Mouse (Mus musculus) hindbrain, embryonic 13.5 days (tissue): ENCODE results near the gene Six5. TPM values are rescaled to one million over a fixed set of nuclear protein-coding genes. Genes with fewer than 3 reads are reported as not detected.
"Not testable (repeated sequence)": the region's sequence is repeated elsewhere in the genome, so short reads cannot be mapped to it uniquely, and the experiment has no call there.

ENCODE experiments used
- ATAC-seq: fragments of 200-750 bp; cut with Nextera tagmentation; 2 replicates; pipeline ENCODE4 v1.8.0; 2017; ENCODE audit warnings: moderate TSS enrichment; ENCODE audit not compliant: low FRiP score
- H3K27ac ChIP-seq: fragments of 300-500 bp; sonication (generic); 2 replicates; pipeline ENCODE4 v1.5.1; 2015; ENCODE audit warnings: inconsistent platforms, mild to moderate bottlenecking, moderate library complexity
- H3K27me3 ChIP-seq: fragments of 300-500 bp; sonication (generic); 2 replicates; pipeline ENCODE4 v1.6.1; 2015; ENCODE audit warnings: mild to moderate bottlenecking, inconsistent platforms
- H3K36me3 ChIP-seq: fragments of 300-500 bp; sonication (generic); 2 replicates; pipeline ENCODE4 v1.6.1; 2015; ENCODE audit warnings: mild to moderate bottlenecking, inconsistent platforms
- H3K4me1 ChIP-seq: fragments of 300-500 bp; sonication (generic); replicated peaks from 2 replicates; pipeline ENCODE4 v1.6.1; 2015; ENCODE audit warnings: inconsistent platforms
- H3K4me2 ChIP-seq: fragments of 300-500 bp; sonication (generic); 2 replicates; pipeline ENCODE4 v1.6.1; 2015; ENCODE audit warnings: inconsistent platforms, mild to moderate bottlenecking, moderate library complexity
- H3K4me3 ChIP-seq: fragments of 300-500 bp; sonication (generic); 2 replicates; pipeline ENCODE4 v1.5.1; 2015; ENCODE audit warnings: mild to moderate bottlenecking, inconsistent platforms
- H3K9ac ChIP-seq: fragments of 300-500 bp; sonication (generic); 2 replicates; pipeline ENCODE4 v1.6.1; 2015; ENCODE audit warnings: mild to moderate bottlenecking, inconsistent platforms
- H3K9me3 ChIP-seq: fragments of 300-500 bp; sonication (generic); 2 replicates; pipeline ENCODE4 v1.6.1; 2016; ENCODE audit warnings: inconsistent platforms
- WGBS: fragments of 180-500 bp; shearing (Covaris S2); methylation state at CpG from one replicate; pipeline ENCODE4 v1.1.7; 2015; 5-methylcytosine and 5-hydroxymethylcytosine counted together
- polyA plus RNA-seq: library from polyadenylated mRNA; unstranded; fragments of >200 nt; fragmentation: Nextera tagmentation; extraction: Ambion mirVana; gene quantifications from 2 replicates; pipeline ENCODE4 v1.2.1, GENCODE M21; 2015

The Six5 gene
- polyA plus RNA-seq, 1 experiment from 2014 or later, result 2.8 TPM

GRCm38 (mm10) chr7:19057405-19057804 lies 37.0 kb upstream of the Six5 start:
- 91% methylated on average over 10 of the region's 10 CpGs for WGBS

GRCm38 (mm10) chr7:19065896-19066295 lies 28.5 kb upstream of the Six5 start:
- H3K4me3 ChIP-seq, result 0 out of 2 replicates have a peak overlapping the region, but pooled peaks have one; percentile 7
- 0 out of 2 replicates have a peak overlapping the region, but pooled peaks have one; percentile 20 for H3K9ac ChIP-seq
- H3K4me1 ChIP-seq, result no peaks in the 10 kb centered on the region
- no peaks in the 10 kb centered on the region for H3K9me3 ChIP-seq
- no peak for ATAC-seq
- peak overlapping the region; percentile 30 for H3K4me2 ChIP-seq
- H3K27ac ChIP-seq, result no peak overlapping the region
- H3K36me3 ChIP-seq, result no peaks in the 10 kb centered on the region
- peaks cover 41% of the 10 kb centered on the region for H3K27me3 ChIP-seq
- WGBS, result 44% methylated on average over 13 of the region's 13 CpGs

More at GRCm38 (mm10) chr7:19057405-19057804, 37.0 kb upstream of the Six5 start:
- Histone ChIP-seq H3K4me3 (no peak overlapping the region), H3K9me3 (no peaks in the 10 kb centered on the region), H3K4me1 (peaks cover 16% of the 10 kb centered on the region), H3K9ac (no peak overlapping the region), H3K4me2 (no peak overlapping the region), H3K36me3 (peaks cover 14% of the 10 kb centered on the region), H3K27ac (no peak overlapping the region), H3K27me3 (no peaks in the 10 kb centered on the region)
- ATAC-seq, result no peak

GRCm38 (mm10) chr7:19067063-19067462 lies 27.3 kb upstream of the Six5 start:
- no peak overlapping the region for H3K9ac ChIP-seq
- H3K9me3 ChIP-seq, result no peaks in the 10 kb centered on the region
- ATAC-seq, result no peak
- no peak overlapping the region for H3K4me2 ChIP-seq
- H3K27me3 ChIP-seq, result peaks cover 41% of the 10 kb centered on the region
- no peak overlapping the region for H3K4me3 ChIP-seq
- H3K36me3 ChIP-seq, result no peaks in the 10 kb centered on the region
- 54% methylated on average over 14 of the region's 14 CpGs for WGBS
- H3K4me1 ChIP-seq, result no peaks in the 10 kb centered on the region
- no peak overlapping the region for H3K27ac ChIP-seq

GRCm38 (mm10) chr7:19067935-19068334 lies 26.5 kb upstream of the Six5 start:
- Histone ChIP-seq H3K4me2 (no peak overlapping the region), H3K9ac (no peak overlapping the region), H3K27ac (no peak overlapping the region), H3K9me3 (no peaks in the 10 kb centered on the region), H3K27me3 (peaks cover 41% of the 10 kb centered on the region), H3K4me3 (no peak overlapping the region), H3K36me3 (no peaks in the 10 kb centered on the region), H3K4me1 (no peaks in the 10 kb centered on the region)
- 0 out of 2 replicates have a peak, but pooled peaks have one; percentile 58 for ATAC-seq
- WGBS, result 74% methylated on average over 14 of the region's 14 CpGs

- no peaks in the 10 kb centered on the region for H3K36me3 ChIP-seq
- 11% methylated on average over 2 of the region's 2 CpGs for WGBS
- peaks cover 37% of the 10 kb centered on the region for H3K27me3 ChIP-seq
- no peak for ATAC-seq
- no peak overlapping the region for H3K9ac ChIP-seq
- no peak overlapping the region for H3K4me3 ChIP-seq
- no peak overlapping the region for H3K4me2 ChIP-seq
- no peaks in the 10 kb centered on the region for H3K4me1 ChIP-seq
- no peaks in the 10 kb centered on the region for H3K9me3 ChIP-seq
- H3K27ac ChIP-seq, result no peak overlapping the region
Measured at GRCm38 (mm10) chr7:19068707-19069106, 25.7 kb upstream of the Six5 start.

- Histone ChIP-seq H3K4me2 (no peak overlapping the region), H3K27me3 (peaks cover 30% of the 10 kb centered on the region), H3K27ac (no peak overlapping the region), H3K9me3 (no peaks in the 10 kb centered on the region), H3K4me3 (no peak overlapping the region), H3K4me1 (no peaks in the 10 kb centered on the region), H3K9ac (no peak overlapping the region), H3K36me3 (no peaks in the 10 kb centered on the region)
- 48% methylated on average over 3 of the region's 3 CpGs for WGBS
- no peak for ATAC-seq
Measured at GRCm38 (mm10) chr7:19069500-19069899, 24.9 kb upstream of the Six5 start.

- H3K4me2 ChIP-seq, H3K27ac ChIP-seq, H3K4me1 ChIP-seq, H3K36me3 ChIP-seq, H3K9ac ChIP-seq, H3K4me3 ChIP-seq, H3K9me3 ChIP-seq, ATAC-seq: not testable (repeated sequence)
- peaks cover 15% of the 10 kb centered on the region for H3K27me3 ChIP-seq
- 62% methylated on average over 3 of the region's 3 CpGs for WGBS
Measured at GRCm38 (mm10) chr7:19071024-19071423, 23.4 kb upstream of the Six5 start.

GRCm38 (mm10) chr7:19073504-19073903 lies 20.9 kb upstream of the Six5 start:
- WGBS, result 84% methylated on average over 9 of the region's 9 CpGs
- no peaks in the 10 kb centered on the region; the same call in 1 of the 2 replicates for H3K27me3 ChIP-seq
- H3K4me2 ChIP-seq, result no peak overlapping the region
- no peak for ATAC-seq
- H3K9ac ChIP-seq, result no peak overlapping the region
- H3K27ac ChIP-seq, result no peak overlapping the region
- peaks cover 7% of the 10 kb centered on the region for H3K36me3 ChIP-seq
- no peaks in the 10 kb centered on the region for H3K9me3 ChIP-seq
- H3K4me1 ChIP-seq, result peaks cover 25% of the 10 kb centered on the region
- H3K4me3 ChIP-seq, result no peak overlapping the region

GRCm38 (mm10) chr7:19074494-19074893 lies 19.9 kb upstream of the Six5 start:
- Histone ChIP-seq H3K4me2 (no peak overlapping the region), H3K27ac (no peak overlapping the region), H3K4me1 (peaks cover 25% of the 10 kb centered on the region), H3K4me3 (no peak overlapping the region), H3K27me3 (no peaks in the 10 kb centered on the region; the same call in 1 of the 2 replicates), H3K9ac (no peak overlapping the region), H3K9me3 (no peaks in the 10 kb centered on the region), H3K36me3 (peaks cover 17% of the 10 kb centered on the region)
- 96% methylated on average over 6 of the region's 6 CpGs for WGBS
- no peak for ATAC-seq

GRCm38 (mm10) chr7:19075231-19075630 lies 19.2 kb upstream of the Six5 start:
- no peak; the same call in 1 of the 2 replicates for ATAC-seq
- H3K36me3 ChIP-seq, result peaks cover 24% of the 10 kb centered on the region
- peaks cover 25% of the 10 kb centered on the region for H3K4me1 ChIP-seq
- peak overlapping the region; percentile 52 for H3K4me2 ChIP-seq
- WGBS, result 57% methylated on average over 5 of the region's 5 CpGs
- H3K9ac ChIP-seq, result peak overlapping the region; percentile 54
- H3K9me3 ChIP-seq, result no peaks in the 10 kb centered on the region
- peak overlapping the region; percentile 45 for H3K27ac ChIP-seq
- H3K27me3 ChIP-seq, result no peaks in the 10 kb centered on the region; the same call in 1 of the 2 replicates
- H3K4me3 ChIP-seq, result peak overlapping the region; percentile 100

- Histone ChIP-seq H3K4me3 (peak within 1 kb of the TSS; percentile 100), H3K4me2 (peak within 1 kb of the TSS; percentile 99), H3K9ac (peak within 1 kb of the TSS; percentile 98), H3K4me1 (peaks cover 25% of the 10 kb centered on the region), H3K36me3 (peaks cover 31% of the 10 kb centered on the region), H3K27ac (peak within 1 kb of the TSS; percentile 82), H3K27me3 (no peaks in the 10 kb centered on the region), H3K9me3 (no peaks in the 10 kb centered on the region)
- WGBS, result under 1% methylated on average over 51 of the region's 91 CpGs
- peak; percentile 98 for ATAC-seq
Measured at GRCm38 (mm10) chr7:19075723-19076585, 18.4 kb upstream of the Six5 start, which contains the start of gene Dmwd. Gene Dmwd (plus strand): TSS chr7:19076227.

- H3K9ac ChIP-seq, result peak overlapping the region; percentile 98
- peak overlapping the region; percentile 100 for H3K4me3 ChIP-seq
- H3K27ac ChIP-seq, result peak overlapping the region; percentile 82
- WGBS, result 0% methylated on average over 22 of the region's 22 CpGs
- H3K27me3 ChIP-seq, result no peaks in the 10 kb centered on the region
- peaks cover 31% of the 10 kb centered on the region for H3K4me1 ChIP-seq
- H3K9me3 ChIP-seq, result no peaks in the 10 kb centered on the region
- peak overlapping the region; percentile 99 for H3K4me2 ChIP-seq
- peaks cover 38% of the 10 kb centered on the region for H3K36me3 ChIP-seq
- ATAC-seq, result 0 out of 2 replicates have a peak, but pooled peaks have one; percentile 1
Measured at GRCm38 (mm10) chr7:19076586-19076991, 17.8 kb upstream of the Six5 start.
